Mouse (Mus musculus) urinary bladder, adult 2 months (tissue): ENCODE data around the gene Prickle3. TPM values are rescaled to one million over a fixed set of nuclear protein-coding genes. Genes with fewer than 3 reads are reported as not detected.

Experiments
- DNase-seq: peaks from one replicate; pipeline ENCODE4 v3.0.0; 2022; ENCODE audit warnings: low spot score
- polyA plus RNA-seq: library from polyadenylated mRNA; depleted of rRNA; stranded (reverse); fragments of >200 nt; gene quantifications from 2 replicates; pipeline ENCODE4 v1.2.3, GENCODE M21; 2012; rRNA removed

The Prickle3 gene
- polyA plus RNA-seq = 12.1 and 16.3 TPM in 2 replicates

DNA sequence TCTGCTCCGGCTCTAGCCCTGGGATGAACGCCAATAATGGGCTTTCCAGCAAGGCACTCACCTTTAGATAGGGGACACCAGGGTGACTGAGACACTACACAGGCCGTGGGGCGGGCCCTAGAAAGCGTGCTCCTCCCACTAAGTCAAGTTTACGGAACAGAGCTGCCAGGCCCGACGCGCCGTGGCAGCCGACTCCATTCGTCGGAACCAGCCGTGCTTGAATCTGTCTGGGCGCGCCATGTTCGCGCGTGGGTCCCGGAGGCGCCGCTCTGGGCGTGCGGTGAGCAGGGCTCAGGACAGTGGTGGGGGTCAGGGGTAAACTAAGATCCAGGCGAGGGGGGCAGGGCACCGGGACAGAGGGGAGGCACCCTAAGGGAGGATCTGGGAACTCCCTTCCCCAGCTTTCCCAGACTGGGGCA lies at the start of gene Prickle3:
TSS of gene Prickle3 (plus strand) at position 40 of the 419 bp plus-strand sequence.
- no peak for DNase-seq

DNA sequence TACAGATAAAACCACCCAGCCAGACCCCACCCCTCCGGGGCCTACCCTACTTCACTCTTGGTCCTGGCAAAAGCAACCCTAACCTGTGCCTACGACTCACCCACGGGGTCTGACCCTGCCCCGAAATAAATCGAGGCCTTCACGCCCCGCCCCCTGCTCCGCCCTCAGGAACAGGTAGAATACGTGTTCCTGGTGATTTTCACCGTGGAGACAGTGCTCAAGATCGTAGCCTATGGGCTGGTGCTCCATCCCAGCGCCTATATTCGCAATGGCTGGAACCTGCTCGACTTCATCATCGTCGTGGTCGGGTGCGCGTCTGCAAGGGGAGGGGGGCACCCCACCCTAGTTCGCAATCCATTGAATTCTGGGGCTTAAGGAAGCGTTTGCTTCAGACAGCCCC lies 47.0 kb upstream of the Prickle3 start:
- DNase-seq = no peak

DNA sequence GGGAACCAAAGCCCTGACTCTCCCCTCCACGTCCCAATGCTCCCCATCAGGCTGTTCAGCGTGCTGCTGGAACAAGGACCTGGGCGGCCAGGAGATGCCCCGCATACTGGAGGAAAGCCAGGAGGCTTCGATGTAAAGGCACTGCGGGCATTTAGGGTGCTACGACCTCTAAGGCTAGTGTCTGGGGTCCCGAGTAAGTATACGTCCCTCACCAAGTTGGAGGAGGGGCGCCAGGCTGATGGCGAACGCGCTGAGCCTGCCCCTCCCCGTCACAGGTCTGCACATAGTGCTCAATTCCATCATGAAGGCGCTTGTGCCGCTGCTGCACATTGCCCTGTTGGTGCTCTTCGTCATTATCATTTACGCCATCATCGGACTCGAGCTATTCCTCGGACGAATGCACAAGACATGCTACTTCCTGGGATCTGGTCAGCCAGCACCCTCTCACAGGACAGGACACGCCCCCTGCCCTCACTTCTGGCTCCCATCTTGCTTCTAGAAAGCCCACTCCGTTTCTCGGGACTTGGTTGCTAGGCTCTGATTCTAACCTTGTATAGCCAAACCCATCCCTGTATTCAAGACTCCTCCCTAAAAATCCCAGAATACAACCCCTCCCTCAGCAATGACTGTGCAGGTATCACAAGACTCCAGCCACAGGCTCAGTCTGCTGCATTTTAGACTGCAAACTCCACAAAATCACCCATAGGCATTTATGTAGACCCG lies 46.4 kb upstream of the Prickle3 start:
- DNase-seq = no peak

DNA sequence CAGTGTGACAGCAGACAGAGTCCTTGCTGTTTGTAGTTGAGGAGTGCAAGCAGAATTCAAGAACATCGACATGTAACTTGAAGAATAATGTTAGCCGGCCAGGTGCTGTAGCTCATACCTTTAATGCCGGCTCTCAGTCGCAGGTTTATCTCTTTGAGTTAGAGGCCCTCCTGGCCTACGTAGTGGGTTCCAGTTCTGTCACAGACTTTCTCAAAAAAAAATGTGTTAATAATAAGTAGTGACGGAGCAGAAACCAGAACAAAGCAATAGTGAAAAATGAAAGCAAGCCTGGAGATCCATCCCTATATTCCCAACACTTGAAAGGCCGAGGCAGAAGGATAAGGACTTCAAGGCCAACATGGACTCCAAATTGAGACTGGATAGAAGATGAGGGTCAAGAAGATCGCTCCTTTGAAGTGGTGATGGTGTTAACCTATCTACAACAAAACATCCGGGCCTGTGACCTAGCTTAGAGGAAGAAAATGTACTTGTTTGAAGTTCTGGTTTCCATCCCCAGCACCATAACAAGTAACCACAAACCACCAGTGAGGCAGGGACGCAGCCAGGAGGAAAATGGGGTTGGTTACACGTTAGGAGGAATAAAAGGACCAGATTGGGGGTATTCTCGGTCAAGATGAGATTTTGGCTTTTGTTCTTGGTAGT lies 39.0 kb upstream of the Prickle3 start:
- DNase-seq = no peak

DNA sequence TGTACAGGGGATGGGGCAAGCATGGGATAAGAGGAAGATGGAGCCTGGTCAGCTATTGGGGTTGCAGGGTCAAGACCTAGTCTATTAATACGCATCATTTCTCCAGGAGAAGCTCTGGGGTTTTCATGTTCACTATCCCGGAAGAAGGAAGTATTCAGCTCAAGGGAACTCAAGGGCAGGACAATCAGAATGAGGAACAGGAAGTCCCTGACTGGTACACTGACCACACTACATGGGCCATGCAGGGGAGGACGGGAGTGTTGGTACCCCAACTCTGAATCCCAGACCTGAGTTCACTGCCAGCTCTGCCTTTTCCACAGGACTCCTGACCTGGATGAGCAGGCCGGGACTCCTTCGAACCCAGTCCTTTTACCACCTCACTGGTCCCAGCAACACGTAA lies 24.5 kb upstream of the Prickle3 start:
- no peak for DNase-seq

DNA sequence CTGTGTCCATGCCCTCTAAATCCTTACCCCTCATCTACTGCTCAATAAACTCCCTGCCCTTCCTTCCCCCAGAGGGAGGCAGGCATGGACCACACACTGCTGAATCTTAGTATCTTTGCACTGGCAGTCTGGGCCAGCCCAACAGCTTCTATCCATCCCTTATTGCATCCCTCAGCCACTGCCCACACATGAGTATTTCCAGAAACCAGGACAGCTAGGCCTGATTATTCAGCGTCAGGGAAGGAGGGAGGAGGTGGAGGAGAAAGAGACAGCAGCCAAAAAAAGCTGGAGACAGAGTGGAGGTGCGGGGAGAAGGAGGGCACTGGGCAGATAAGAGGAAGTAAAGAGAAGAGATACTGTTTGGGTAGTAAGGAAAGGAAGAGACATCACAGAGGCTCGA lies 22.0 kb upstream of the Prickle3 start:
- DNase-seq = no peak

DNA sequence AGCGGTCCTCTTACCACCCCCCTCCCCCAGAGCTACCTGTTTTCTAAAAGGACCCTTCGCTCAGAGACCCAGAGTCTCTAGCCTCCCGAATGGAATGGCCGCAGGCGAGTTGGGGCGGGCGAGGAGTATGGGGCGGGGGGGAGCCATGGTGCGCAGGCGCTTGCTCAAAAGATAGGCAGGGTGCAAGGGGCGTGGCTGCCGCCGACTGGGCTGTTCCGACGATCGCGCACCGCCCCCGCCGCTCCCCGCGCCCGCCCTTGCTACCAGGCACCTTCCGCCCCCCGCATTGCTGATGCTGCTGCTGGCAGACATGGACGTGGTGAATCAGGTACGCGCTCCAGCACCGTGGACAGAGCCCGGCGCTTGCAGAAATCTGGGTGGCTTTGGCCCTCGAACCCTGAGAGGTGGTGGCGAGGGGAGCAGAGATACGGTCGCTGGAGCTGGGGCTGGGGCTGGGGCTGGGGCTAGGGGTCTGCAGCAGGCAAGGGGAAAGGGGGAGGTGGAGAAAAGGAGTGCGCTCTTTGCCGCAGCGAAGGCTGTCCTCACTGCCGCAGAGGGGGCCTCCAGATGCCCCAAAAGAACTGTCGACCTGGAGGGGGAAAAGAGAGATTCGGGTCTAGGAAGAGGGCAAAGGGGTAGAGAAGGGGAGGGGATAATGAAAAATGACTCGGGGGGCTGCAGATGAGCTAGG lies 18.5 kb upstream of the Prickle3 start, which contains the start of gene Syp:
TSS of gene Syp (plus strand) at position 71 of the 691 bp plus-strand sequence.
- no peak for DNase-seq

DNA sequence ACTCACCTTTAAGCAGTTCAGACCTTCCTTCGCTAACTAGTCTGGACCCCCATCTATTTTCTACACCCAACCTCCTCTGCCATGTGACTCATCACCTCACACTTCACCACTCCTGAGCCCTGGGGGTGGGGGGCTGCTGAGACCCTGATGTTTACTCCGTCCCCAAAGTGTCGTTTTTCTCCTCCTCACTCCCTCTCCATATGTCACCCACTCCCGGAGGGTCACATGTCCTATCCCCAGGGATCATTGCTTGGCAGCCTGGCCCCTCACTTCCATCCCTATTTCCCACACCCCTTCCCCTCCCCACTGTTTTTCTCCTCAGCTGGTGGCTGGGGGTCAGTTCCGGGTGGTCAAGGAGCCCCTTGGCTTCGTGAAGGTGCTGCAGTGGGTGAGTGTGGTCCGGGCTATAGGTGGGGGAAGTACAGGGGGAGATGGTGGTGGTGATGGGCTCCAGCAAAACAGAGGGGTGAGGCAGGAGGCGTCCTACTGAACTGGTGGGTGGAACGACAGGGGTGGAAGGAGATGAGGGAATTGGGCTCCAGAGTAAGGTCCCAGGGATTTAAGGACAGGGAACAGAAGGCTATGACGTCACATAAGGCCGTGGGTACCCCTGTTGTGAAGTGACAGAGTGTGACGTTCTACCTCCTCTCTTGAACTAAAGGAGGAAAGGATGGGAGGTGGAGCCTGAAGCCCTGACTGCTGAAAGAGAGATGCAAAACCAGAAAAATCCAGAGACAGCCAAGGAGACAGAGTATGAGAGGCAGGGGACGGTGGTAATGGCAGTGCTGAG lies 17.3 kb upstream of the Prickle3 start:
- DNase-seq = no peak

DNA sequence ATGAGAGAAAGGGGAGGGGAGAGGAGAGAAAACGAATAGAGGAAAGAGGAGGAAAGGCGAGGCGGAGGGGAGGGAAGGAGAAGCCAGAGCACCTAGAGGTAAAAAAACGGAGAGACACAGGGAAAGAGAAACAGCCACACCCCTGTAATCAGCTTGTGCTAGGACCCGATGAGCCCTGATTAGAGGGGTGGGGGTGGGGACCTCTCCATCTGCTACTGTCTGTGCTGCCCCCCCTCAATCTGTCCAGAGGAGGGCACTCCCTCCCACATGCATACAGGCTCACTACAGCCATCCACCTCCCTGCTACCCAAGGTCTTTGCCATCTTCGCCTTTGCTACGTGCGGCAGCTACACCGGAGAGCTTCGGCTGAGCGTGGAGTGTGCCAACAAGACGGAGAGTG lies 16.3 kb upstream of the Prickle3 start:
- DNase-seq = no peak

DNA sequence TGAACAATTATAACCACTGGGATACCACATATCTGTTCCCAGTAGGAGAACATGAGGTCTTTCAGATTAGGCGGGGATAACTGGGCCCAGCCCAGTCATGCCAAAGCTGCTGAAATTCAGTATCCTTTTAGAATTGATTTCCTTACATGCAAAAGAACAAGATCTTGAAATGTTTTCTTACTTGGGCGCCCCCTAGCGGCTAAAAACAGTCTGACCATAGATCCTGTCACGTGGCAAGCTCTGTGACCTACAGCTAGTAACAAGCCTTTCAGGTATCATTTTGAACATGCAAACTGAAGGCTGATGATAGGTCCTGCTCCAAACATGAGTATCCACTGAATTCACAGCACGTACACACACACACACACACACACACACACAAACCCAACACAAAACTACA lies 11.7 kb upstream of the Prickle3 start:
- peak; percentile 50 for DNase-seq

DNA sequence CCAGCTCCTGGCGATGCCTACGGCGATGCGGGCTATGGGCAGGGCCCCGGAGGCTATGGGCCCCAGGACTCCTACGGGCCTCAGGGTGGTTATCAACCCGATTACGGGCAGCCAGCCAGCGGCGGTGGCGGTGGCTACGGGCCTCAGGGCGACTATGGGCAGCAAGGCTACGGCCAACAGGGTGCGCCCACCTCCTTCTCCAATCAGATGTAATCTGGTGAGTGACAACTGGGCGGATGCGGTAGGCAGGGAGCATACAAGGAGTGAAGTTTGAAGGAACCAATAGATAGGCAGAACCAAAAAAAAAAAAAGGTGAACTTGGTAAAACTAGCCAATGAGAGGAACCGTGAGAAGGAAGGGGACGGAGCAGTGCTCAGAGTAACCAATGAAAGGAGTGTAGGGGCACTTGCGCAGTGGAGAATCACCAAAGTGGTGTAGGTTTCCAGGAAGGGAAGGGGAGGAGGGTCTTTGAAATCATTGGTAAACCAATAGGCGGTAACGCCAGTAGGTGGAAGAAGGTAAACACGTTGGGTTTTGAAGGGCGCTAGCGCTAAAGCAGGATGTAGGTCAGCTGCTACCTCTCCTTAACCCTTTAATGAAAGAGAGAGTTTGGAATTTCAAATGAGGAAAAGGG lies 8.3 kb upstream of the Prickle3 start:
- peak; percentile 69 for DNase-seq

DNA sequence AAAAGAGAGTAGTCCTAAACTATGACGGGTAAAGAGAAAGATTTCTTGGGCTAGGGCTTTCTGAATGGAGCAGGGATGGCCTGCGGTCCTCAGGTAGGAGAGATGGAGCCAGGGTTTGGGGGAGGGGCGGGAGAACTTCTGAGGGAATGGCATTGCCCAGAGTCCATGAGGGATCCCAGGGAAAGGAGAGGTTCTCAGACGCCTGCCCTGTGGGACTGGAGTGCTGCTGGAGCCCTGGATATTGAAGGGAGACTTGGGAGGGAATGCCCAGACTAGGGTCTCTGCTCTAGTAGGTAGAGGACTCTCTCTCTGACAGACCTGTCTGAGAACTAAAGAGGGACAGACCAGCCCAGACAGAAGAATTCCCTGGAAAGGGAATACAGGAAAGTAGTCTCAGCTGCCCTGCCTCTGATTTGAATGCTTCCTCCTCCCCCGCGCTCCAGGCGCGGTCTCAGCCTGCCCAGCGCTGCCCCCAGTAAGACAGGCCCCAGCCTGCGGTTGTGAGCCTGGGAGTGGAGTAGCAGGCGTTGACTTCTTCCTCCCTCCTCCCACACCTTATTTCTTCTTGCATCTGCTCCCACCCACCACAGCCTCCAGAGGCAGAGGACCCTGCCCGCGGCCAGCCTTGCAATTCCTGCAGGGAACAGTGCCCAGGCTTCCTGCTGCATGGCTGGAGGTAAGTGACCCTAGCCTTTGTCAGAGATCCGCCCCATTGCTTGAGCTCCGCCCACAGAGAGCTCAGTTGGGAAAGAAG lies 1.1 kb downstream of the Prickle3 start:
- no peak for DNase-seq

DNA sequence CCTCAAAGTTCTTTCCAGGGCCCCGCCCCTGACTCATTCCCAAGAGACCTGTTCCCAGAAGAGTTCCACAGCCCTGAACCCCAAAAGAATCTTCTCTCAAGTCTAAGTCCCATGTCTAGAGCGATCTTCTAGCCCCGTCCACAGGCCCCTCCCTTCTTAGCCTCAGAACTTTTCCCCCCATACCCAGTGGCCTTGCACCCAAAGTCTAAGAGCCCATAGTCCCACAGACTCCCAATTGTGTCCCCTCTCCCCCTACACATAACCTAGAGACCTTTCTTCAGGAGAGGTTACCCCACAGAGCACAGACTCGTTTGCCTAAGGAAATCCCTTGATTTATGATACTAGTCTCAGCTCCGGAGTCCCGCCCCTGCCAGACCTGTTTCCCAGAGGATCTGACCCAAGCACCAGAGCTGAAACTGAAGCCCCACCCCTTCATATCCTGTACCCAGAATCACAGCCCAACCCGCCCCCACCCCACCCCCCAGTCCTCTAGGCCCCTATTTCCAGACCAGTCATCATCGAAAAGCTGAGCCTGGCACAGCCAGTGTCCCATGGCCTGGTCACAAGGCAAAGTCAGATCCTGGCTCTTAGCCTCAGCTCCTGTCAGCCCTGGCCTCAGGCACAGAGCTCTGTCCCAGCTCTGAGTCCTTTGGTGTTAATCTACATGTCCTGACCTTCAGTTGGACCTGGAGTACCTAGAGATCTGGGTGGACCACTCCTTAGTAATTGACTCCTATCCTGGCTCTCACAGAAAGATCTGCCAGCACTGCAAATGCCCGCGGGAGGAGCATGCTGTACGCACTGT lies 1.9 kb downstream of the Prickle3 start:
- DNase-seq = no peak

DNA sequence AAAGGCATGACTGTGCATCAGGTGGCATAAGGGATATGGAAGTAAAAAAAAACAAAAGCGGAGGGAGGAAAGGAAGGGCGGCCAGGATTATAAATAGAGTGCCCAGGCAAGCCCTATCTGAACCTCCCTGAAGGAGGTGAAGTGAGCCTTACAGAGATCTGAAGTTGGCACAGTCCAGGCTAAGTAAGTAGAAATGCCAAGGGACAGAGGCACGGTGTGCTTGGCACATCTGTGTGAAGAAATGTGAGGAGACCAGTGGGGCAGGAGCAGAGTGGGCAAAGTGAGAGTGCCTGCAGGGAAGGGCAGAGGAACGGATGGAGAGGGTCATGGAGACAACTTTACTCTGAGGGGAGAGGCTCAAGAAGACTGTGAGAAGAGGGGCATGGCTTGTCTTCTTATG lies 4.0 kb downstream of the Prickle3 start:
- DNase-seq = no peak

DNA sequence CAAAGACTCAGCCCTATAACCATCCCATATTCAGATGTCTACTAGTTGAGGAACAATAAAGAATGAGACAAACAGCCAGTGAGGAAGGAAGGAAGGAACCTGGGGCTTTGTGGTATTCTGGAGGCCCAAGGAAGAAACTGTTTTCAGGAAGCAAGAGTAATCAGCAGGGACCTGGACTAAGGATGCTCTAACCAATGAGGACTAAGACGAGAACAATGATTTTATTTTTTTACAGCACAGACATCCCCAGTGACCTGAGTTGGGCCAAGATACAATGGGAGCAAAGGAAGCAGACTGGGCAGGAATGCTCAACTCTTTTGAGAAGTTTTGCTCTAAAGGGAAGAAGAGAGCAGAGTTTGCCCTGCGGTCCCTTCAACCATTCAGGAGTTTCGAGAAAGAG lies 5.9 kb downstream of the Prickle3 start:
- no peak for DNase-seq

DNA sequence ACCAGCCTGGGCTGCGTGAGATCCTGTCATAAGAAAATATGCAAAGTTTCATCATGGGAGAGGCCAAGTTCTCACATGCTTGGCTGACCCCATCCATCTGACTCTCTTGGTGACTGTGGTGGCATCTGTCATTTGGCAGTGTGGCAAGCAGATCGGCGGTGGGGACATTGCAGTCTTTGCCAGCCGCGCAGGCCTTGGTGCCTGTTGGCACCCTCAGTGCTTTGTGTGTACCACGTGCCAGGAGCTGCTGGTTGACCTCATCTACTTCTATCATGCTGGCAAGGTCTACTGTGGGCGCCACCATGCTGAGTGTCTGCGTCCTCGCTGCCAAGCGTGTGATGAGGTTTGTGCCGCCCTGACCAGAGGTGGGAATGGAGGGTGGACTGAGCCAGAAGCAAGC lies 7.7 kb downstream of the Prickle3 start:
- DNase-seq = no peak

DNA sequence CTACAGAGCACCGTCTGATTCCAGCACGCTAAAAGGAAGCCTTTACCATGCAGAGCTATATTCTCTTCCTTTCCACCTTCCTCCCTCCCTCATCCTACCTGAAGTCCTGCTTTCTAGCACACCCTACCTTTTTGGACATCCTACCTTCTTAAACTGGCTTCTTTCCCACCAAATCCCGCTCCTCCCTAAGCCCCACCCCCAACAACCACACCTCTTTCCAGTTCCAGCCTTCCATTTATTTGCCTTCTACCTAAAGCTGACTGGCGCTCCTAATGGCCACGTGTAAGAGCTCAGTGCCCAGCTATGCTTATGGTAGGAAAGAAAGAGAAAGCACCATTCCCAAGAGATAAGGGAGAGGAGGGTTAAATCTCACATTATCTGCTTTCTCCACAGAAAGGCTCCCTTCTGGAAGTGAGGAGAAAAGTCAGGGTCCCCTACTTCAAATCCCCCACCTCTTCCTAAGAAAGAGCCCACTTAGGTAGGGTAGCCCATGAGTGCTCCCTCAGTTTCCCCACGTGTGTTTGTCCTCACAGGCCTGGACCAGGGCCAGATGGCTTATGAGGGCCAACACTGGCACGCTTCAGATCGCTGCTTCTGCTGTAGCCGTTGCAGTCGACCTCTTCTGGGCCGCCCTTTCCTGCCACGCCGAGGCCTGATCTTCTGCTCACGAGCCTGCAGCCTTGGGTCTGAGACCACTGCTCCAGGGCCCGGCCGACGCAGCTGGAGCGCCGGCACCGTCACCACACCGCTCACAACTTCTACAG lies 8.9 kb downstream of the Prickle3 start:
- DNase-seq = no peak

DNA sequence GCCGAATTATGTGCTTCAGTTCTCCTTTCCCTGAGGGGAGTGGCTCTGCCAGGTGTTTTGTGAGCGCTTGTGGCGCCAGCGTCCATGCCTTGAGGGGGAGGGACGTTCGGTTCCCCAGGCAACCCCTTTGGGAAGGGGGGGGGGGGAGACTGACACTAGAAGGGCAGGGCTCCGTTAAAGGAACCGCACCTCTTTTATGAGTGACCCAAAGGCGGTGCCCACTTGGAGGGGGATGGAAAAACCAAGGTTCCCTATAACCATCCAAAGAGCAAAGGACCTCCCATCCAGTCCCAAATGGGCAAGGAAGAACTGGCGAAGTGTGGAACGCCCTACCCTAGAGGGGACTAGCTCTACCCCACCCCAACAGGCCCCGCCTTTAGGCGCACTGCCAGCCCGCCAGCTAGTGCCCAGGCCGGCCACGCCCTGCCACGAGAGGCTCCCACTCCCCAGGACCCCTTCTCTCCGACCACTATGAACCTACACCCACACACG lies 13.4 kb downstream of the Prickle3 start:
- peak; percentile 60 for DNase-seq
